Mouse (Mus musculus): ENCODE measurements at regions not wholly inside any gene's neighbourhood (a gene's known extent, or its start where the extent isn't known, plus 50 kb on each side); places are given as distances from the start of the nearest gene placed in this dataset.

DNA sequence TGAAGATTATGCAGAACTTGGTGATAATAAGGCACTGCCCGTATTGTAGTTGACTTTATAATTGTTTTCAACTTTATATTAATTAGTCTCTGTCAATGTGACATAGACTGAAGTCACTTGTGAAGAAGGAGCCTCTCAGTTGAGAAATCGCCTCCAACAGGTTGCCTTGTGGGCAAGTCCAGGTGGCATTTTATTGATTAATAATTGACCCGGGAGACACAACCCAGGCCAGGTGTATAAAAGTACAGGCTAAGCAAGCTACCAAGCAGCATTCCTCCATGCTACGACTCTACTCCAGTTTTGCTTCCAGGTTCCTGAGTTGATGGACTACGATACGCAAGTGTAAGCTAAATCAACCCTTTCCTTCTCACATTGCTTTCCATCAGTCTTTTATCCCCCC, 268.2 kb upstream of the Klf3 start:
- DNase-seq (ENCODE audit: low read depth, low spot score) = no peak

DNA sequence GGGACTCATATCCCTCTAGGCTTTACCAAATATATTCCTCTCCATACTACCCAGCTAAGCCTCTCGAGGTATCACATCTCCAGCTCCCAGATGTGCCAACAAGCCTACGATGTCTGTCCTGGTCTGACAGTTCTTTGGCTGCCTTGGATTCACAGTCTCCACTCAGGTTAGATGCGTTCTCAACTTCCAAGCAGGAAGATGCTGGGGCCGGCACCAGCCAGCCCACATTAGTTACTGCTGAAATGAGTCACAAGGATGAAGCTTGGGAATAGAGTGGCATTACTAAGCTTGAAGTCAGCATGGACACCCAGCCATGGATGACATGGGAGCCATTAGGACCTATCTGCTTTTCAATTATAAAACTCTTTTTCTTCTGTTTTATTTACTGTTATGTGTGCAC, 267.6 kb upstream of the Klf3 start:
- no peak for DNase-seq (ENCODE audit: low read depth, low spot score)

DNA sequence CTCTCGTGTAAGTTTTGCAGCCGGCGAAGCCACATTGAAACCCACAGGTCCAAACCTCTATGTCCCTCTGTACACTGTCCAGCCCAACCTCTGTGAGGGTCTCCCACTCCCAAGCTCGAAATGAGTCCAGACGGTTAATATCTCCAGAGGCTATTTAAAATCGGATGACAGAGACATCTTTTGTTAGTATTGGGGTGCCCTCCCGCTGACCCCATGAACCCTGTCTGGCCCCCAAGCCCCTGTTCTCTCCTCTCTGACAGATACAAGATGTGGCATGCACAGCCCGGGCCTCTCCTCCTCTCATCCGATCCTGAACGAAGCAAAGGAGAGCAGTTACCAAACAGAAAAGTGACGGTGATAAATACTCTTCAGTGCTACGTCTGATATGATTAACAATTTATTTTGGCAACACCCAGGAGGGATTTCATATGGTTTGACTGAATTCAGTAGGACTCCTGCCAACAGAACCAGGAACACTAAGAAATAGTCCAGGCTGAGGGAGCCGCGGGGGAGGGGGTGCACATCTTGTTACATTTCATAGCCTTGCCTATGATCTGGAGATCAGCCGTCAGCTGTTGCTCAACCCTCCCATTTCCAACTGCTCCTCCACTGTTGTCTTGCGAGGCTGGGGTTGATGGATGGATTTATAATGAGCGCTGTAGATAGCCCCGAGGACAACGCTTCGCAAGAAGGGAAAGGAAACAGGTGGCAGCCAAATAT, 266.6 kb upstream of the Klf3 start:
- DNase-seq (ENCODE audit: low read depth, low spot score) = peak; percentile 61

DNA sequence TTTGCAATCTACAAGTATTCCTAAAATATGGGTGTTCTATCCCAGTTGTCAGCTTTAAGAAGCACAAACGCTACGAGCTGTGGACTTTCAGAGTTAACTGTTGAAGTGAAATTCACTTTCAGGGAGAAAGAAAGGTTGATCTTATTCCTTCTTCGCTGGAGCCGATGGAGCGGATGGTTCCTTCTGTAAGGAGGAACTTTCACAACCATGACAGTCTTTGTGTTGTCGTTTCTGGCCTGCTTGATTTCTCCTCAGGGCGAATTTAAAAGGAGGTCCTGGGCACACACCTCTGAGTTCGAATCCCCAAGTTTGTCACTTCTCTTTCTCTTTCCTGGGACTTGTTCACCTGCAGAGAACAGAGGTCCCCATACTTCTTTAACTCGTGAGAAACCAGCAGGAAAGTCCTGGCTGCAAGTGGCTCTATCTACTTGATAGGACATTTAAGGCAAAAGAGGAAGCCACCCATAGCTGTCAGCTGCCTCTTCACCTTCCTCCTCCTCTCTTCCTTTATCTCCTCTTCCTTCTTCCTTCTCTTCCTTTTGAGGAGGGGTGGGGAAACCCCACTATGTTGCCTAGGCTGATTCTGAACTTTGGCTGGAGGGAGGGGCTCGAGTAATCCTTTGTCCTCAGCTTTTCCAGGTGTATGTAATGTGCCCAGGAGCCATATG, 265.9 kb upstream of the Klf3 start:
- no peak for DNase-seq (ENCODE audit: low read depth, low spot score)

DNA sequence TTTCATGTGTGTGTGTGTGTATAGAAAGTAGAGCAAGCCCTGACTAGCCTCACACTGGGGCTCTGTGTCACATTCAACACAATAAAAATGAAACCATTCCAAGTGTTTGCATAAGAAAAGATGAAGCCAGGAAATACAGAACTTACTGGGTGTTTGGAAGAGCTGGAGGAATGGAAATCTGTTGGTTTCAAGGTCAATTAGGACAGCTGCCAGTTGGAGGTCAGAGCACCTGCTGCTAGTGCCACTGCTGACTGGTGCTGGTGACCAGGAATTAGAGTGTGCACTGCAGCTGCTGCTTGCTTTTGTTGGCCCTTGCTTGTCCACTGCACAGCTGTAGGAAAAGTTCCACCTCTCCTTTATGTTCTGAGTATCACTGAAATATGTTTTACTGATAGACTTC, 261.4 kb upstream of the Klf3 start:
- DNase-seq (ENCODE audit: low read depth, low spot score) = no peak

- DNase-seq (ENCODE audit: low read depth, low spot score) = no peak
These were observed 247.3 kb upstream of the Klf3 start for GRCm38 (mm10) chr5:64555931-64556330.

DNA sequence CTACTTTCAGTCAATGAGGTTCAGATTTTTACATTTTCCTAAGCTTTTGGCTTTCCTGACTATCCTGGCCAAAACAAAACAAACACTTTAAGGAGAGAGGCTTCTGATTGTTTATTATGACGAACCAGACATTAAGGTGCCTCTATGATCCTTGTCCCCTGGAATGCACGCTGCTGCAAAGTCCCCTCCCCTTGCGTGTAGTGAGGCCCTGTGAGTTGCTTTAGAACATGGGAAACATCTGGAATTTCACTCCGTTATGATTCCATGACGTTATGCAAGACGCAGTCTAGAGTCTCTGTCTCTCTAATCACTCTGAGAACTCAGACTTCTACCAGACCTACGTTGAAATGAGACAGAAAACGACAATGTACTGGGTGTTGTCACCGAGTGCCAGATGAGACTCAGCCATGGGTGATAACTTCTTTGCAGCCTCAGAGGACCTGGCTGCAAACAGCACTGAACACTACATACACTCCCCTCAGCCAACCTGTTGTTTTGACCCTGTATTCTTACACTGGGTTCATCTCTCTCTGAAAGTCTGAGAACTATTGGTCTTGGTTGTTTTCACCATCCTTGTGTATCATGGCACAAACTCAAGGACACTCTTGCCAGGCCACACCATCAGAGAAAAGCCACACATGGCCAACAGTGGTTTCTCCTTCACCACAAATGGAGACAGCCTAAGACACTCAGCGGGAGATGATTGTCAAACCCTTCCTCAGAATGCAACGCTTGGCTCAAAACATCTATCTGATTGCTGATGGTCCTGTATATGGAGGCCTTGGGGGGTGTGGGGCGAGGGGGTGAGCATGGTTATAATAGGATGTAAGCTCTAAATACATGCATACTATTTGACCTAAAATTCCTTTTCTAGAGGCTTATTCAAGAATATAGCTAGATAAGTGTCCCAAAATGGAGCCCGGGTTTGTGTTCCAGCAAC, 236.5 kb upstream of the Klf3 start:
- no peak for DNase-seq (ENCODE audit: low read depth, low spot score)

GRCm38 (mm10) chr5:64567813-64568212, 235.4 kb upstream of the Klf3 start:
- DNase-seq (ENCODE audit: low read depth, low spot score) = peak; percentile 55

GRCm38 (mm10) chr5:64568294-64568693, 234.9 kb upstream of the Klf3 start:
- no peak for DNase-seq (ENCODE audit: low read depth, low spot score)

GRCm38 (mm10) chr5:64574386-64574785, 228.8 kb upstream of the Klf3 start:
- no peak for DNase-seq (ENCODE audit: low read depth, low spot score)

- no peak for DNase-seq (ENCODE audit: low read depth, low spot score)
These were observed 227.3 kb upstream of the Klf3 start for GRCm38 (mm10) chr5:64575896-64576295.

DNA sequence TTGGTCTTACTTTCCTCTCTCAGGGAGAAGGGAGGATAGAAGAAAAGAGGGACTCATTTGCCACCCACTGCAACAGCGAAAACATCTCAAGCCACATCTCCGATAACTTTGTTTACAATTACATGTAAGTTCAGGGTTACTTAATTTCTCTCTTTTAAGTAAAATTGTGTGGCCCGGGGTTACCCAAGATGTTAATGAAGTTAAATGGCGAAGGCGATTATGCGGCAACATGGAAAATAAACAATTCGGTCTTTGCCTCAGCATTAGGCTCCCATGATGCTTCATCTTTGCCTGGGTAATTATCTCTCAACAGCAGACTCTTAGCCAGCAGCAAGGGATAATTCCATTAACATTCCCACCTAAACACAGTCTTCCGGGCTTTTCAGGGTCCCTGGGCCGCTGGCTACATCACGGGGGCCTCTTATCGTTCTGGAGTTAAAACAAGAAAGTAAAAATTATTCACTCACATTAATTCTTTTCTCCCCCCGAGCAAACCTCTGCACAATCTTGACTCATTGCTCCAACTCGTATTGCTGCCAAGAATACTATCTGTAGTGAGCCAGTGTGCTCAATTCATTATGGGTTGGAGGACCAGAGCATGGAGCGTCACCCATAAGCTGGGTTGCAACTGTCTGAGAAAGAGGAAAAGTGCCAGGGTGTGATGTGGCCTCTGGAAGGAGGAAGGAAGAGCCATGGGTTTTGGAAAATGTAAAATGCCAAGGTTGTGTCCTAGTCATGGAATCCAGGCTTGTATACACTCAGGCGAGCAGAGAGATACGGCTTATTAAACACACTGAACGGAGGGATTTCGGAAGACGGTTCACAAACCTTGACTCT, 226.5 kb upstream of the Klf3 start:
- peak; percentile 7 for DNase-seq (ENCODE audit: low read depth, low spot score)

- no peak for DNase-seq (ENCODE audit: low read depth, low spot score)
These were observed 225.8 kb upstream of the Klf3 start for GRCm38 (mm10) chr5:64577424-64577823.

DNA sequence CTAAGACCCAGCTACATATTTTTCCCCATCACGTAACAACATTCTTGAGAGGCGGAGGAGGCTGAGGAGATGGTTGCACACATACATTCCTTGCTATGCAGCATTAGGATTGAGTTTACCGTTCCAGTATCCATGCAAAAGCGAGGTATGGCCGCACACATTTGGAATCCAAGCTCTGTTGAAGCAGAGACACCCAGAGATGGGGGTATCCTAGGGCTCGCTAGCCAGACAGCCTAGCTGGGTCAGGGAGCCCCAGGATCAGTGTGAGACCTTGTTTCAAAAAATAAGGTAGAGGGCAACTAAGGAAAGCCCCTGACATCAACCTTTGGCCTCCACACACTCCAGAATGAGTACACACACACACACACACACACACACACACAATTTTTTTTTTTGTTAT, 224.7 kb upstream of the Klf3 start:
- no peak for DNase-seq (ENCODE audit: low read depth, low spot score)

DNA sequence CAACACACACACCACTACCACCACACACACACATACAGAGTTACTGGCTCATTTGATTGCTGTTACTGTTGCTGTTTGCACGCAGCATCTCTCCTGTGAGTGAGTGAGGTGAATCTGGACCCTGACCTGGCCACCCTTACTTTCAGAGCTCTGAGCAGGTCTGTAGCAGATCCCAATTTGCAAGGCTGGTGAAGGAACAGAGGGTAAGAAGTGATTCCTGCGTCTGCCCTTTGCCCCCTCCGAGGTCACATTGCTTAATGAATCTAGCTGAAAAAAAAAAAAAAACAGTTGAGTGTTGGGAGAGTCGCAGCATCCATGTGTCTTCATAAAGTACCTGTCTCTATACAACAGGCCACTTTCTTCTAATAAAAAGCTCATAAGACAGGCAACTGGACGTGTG, 224.1 kb upstream of the Klf3 start:
- DNase-seq (ENCODE audit: low read depth, low spot score) = no peak

DNA sequence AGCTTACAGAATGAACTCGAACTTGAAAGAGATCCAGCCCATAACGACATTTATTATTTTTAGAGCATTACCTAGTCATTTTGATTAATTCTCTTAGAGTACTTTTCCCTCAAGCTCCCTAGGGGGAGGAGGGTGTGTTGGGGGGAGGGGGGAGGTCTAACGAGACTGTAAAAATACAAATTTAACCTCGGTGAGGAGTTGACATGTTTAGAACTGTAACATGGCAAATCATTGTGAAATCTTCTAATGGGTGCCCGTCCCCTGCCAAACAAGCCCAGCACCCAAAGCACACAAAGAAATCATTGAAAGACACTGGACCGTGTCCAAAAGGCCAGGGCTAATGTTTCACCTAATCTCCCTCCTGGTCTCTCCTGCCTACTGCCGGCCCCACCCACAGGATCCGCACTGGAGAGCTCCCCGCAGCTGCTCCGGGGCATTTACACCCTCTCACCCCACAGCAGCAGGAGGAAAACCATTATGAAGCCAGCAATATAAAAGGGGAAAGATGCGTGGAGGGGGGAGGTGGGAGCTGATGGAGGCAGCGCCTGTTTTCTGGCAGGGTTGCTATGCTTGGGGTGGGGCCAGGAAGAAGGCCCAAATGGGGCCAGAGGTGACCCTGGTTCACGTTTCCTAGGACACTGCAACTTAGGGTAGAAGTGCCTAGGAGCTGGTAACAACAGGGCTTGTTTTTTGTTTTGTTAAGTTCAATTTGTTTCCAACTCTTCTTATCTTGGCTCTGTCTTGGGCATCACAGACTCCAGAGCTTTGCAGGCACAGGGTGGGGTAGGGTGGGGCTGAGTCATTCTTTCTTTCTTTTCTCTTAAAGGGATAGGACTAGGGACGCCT, 223.5 kb upstream of the Klf3 start:
- peak; percentile 7 for DNase-seq (ENCODE audit: low read depth, low spot score)

DNA sequence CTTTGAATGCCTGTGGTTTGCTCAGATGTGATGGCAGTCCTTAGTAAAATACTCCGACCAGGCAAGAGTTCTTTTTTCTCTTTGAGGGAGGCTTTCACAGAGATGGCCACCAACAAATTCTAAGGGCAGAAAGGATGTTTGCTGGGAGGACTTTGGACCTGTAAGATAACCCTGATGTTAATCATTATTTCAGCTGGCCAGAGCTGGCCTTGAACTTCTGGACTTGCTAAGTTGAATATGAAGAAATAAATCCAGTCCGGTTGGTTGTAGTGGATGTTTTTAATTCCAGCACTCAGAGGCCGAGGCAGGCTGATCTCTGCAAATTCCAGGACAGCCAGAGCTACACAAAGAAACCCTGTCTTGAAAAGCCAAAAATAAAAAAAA, 222.9 kb upstream of the Klf3 start:
- no peak for DNase-seq (ENCODE audit: low read depth, low spot score)

DNA sequence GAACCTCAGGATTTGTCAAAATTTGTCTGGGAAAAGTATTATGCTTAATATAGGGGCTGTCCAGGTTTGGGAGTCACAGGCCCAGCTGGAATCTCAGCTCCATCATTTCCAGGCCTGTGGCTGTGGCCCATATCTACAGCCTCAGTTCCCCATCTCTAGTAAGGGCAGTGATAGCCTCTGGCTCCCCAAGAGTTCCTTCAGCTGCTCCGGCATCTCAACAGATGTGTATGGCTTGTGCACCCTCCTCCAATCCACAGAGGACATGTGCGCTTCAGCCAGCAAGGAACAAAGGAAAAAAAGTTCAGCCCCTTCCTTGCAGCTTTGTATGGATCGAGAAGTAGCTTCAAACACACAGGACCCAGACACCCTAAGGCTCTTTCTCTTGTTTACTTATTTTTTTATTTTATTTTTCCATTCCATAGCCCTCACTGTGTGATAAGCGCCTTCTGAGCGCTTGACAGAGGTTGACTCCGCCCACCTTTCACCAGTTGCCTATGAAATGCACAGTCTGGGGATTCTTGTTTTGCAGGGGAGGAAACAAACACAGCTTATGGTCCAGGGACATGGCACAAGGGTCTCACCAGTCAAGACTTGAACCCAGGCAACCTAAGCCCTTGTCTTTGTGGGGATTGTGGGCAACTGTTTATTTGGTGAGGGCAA, 222.3 kb upstream of the Klf3 start:
- no peak for DNase-seq (ENCODE audit: low read depth, low spot score)

- DNase-seq (ENCODE audit: low read depth, low spot score) = peak; percentile 14
These were observed 221.7 kb upstream of the Klf3 start for GRCm38 (mm10) chr5:64581461-64581860.

DNA sequence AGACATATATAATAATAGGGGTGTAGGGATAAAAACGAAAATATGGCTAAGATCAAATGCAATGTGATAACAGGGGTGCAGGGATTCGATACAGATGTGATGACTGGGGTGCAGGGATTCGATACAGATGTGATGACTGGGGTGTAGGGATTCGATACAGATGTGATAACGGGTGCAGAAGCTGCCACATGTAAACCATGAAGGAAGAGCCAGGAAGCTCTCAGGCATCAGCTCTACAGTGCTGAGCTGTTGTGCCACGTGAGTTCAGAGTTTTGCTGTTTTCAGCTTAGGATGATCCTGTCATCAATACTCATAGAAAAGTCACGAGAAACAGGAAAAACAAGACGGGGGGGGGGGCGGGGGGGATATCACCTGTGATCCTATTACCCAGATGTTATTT, 221.2 kb upstream of the Klf3 start:
- DNase-seq (ENCODE audit: low read depth, low spot score) = no peak

Measured in brain, adult 2 months (tissue).